Mouse (Mus musculus) neural tube, embryonic 13.5 days (tissue): ENCODE results near the gene Rsph1. TPM values are rescaled to one million over a fixed set of nuclear protein-coding genes. Genes with fewer than 3 reads are reported as not detected.

Experiments
- ATAC-seq: fragments of 200-750 bp; cut with Nextera tagmentation; 2 replicates; pipeline ENCODE4 v1.8.0; 2017; ENCODE audit warnings: low read depth, mild to moderate bottlenecking, moderate TSS enrichment, moderate library complexity
- H3K27ac ChIP-seq: fragments of 300-500 bp; sonication (generic); replicated peaks from 2 replicates; pipeline ENCODE4 v1.5.1; 2015; ENCODE audit warnings: moderate library complexity, mild to moderate bottlenecking, inconsistent platforms
- H3K27me3 ChIP-seq: fragments of 300-500 bp; sonication (generic); 2 replicates; pipeline ENCODE4 v1.6.1; 2015; ENCODE audit warnings: mild to moderate bottlenecking, inconsistent platforms
- H3K36me3 ChIP-seq: fragments of 300-500 bp; sonication (generic); 2 replicates; pipeline ENCODE4 v1.6.1; 2015; ENCODE audit warnings: mild to moderate bottlenecking, inconsistent platforms
- H3K4me1 ChIP-seq: fragments of 300-500 bp; sonication (generic); replicated peaks from 2 replicates; pipeline ENCODE4 v1.6.1; 2015; ENCODE audit warnings: inconsistent platforms
- H3K4me2 ChIP-seq: fragments of 300-500 bp; sonication (generic); 2 replicates; pipeline ENCODE4 v1.6.1; 2015; ENCODE audit warnings: inconsistent platforms, mild to moderate bottlenecking, moderate library complexity
- H3K4me3 ChIP-seq: fragments of 300-500 bp; sonication (generic); 2 replicates; pipeline ENCODE4 v1.5.1; 2015; ENCODE audit warnings: mild to moderate bottlenecking, inconsistent platforms
- H3K9ac ChIP-seq: fragments of 300-500 bp; sonication (generic); 2 replicates; pipeline ENCODE4 v1.6.1; 2015; ENCODE audit warnings: moderate library complexity, mild to moderate bottlenecking, inconsistent platforms
- H3K9me3 ChIP-seq: fragments of 300-500 bp; sonication (generic); 2 replicates; pipeline ENCODE4 v1.6.1; 2016; ENCODE audit warnings: inconsistent platforms
- WGBS: fragments of 180-500 bp; shearing (Covaris S2); methylation state at CpG from one replicate; pipeline ENCODE4 v1.1.7; 2015; 5-methylcytosine and 5-hydroxymethylcytosine counted together
- polyA plus RNA-seq: library from polyadenylated mRNA; unstranded; fragments of >200 nt; fragmentation: Nextera tagmentation; extraction: Ambion mirVana; gene quantifications from 2 replicates; pipeline ENCODE4 v1.2.1, GENCODE M21; 2015

The Rsph1 gene
- 2.2 and 2.3 TPM in 2 replicates for polyA plus RNA-seq

- ATAC-seq, result peak; percentile 93
- Histone ChIP-seq H3K27me3 (0 out of 2 replicates have a peak, but pooled peaks cover 3% of the 10 kb centered on the region), H3K4me1 (peaks cover 22% of the 10 kb centered on the region), H3K9me3 (no peaks in the 10 kb centered on the region), H3K36me3 (no peaks in the 10 kb centered on the region), H3K9ac (peak within 1 kb of the TSS; percentile 65), H3K4me2 (peak within 1 kb of the TSS; percentile 82), H3K4me3 (peak within 1 kb of the TSS; percentile 46), H3K27ac (no peak within 1 kb of the TSS)
- 12% methylated on average over 38 of the region's 44 CpGs for WGBS
Measured at GRCm38 (mm10) chr17:31276922-31277918, at the start of gene Rsph1. Gene Rsph1 (minus strand): TSS chr17:31277383.

DNA sequence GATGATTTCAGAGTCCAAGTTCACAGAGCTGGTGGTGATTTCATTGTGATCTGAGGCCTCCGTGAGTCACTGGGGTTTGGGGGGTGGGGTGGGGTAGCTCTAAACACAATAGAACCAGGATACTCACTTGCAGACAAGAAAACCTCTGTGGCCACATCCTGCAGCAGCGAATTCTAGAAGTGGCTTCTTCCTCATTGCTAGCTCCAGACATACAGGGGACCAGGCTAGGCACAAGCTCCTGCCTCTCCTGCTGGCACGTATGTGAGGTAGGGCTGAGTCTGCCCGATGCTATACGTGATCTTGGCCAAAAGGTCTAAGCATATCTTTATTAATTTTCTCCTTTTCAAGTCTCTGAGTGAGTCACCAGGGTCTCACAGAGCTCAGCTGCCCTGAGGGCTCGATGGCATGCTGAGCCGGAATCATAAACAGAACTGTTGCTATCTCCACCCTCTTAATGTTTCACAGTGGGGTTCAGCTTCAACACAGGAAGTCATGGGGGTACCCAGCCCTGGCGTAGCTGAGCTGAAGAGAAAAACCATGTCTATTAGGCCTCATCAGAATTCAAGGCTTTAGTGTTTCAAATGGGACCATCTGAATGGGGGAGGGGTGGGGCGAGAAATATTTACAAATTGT lies 49.2 kb upstream of the Rsph1 start:
- no peaks in the 10 kb centered on the region for H3K27me3 ChIP-seq
- H3K4me2 ChIP-seq, result no peak overlapping the region
- 28% methylated on average over 9 of the region's 9 CpGs for WGBS
- H3K4me3 ChIP-seq, result no peak overlapping the region
- peak overlapping the region; percentile 42; the same call in 1 of the 2 replicates for H3K27ac ChIP-seq
- H3K4me1 ChIP-seq, result peaks cover 23% of the 10 kb centered on the region
- H3K36me3 ChIP-seq, result no peaks in the 10 kb centered on the region; the same call in 1 of the 2 replicates
- no peak for ATAC-seq
- no peak overlapping the region for H3K9ac ChIP-seq
- H3K9me3 ChIP-seq, result no peaks in the 10 kb centered on the region

- no peak for ATAC-seq
- Histone ChIP-seq H3K4me3 (no peak overlapping the region), H3K27me3 (no peaks in the 10 kb centered on the region), H3K4me1 (peaks cover 23% of the 10 kb centered on the region), H3K36me3 (no peaks in the 10 kb centered on the region; the same call in 1 of the 2 replicates), H3K27ac (peak overlapping the region; percentile 42; the same call in 1 of the 2 replicates), H3K9me3 (no peaks in the 10 kb centered on the region), H3K9ac (no peak overlapping the region), H3K4me2 (no peak overlapping the region)
- 71% methylated on average over 13 of the region's 13 CpGs for WGBS
Measured at GRCm38 (mm10) chr17:31325451-31326219, 48.5 kb upstream of the Rsph1 start.

- H3K4me3 ChIP-seq, result no peak overlapping the region
- H3K27ac ChIP-seq, result no peak overlapping the region
- H3K36me3 ChIP-seq, result peaks cover 1% of the 10 kb centered on the region; the same call in 1 of the 2 replicates
- no peak overlapping the region for H3K9ac ChIP-seq
- no peaks in the 10 kb centered on the region for H3K9me3 ChIP-seq
- ATAC-seq, result no peak
- no peaks in the 10 kb centered on the region for H3K27me3 ChIP-seq
- WGBS, result 94% methylated on average over 8 of the region's 8 CpGs
- H3K4me2 ChIP-seq, result no peak overlapping the region
- peaks cover 23% of the 10 kb centered on the region for H3K4me1 ChIP-seq
Measured at GRCm38 (mm10) chr17:31324227-31324626, 47.0 kb upstream of the Rsph1 start.

- H3K4me3 ChIP-seq, result no peak overlapping the region
- H3K27me3 ChIP-seq, result no peaks in the 10 kb centered on the region
- no peak overlapping the region for H3K27ac ChIP-seq
- H3K4me1 ChIP-seq, result peaks cover 23% of the 10 kb centered on the region
- no peak for ATAC-seq
- H3K9ac ChIP-seq, result no peak overlapping the region
- 95% methylated on average over 4 of the region's 4 CpGs for WGBS
- H3K36me3 ChIP-seq, result peaks cover 4% of the 10 kb centered on the region; the same call in 1 of the 2 replicates
- H3K9me3 ChIP-seq, result no peaks in the 10 kb centered on the region
- H3K4me2 ChIP-seq, result no peak overlapping the region
Measured at GRCm38 (mm10) chr17:31323379-31323778, 46.2 kb upstream of the Rsph1 start.

GRCm38 (mm10) chr17:31322446-31322845 lies 45.3 kb upstream of the Rsph1 start:
- no peak overlapping the region for H3K4me2 ChIP-seq
- H3K4me3 ChIP-seq, result no peak overlapping the region
- ATAC-seq, result no peak
- H3K27me3 ChIP-seq, result no peaks in the 10 kb centered on the region
- H3K36me3 ChIP-seq, result peaks cover 5% of the 10 kb centered on the region; the same call in 1 of the 2 replicates
- 87% methylated on average over 4 of the region's 4 CpGs for WGBS
- no peaks in the 10 kb centered on the region for H3K9me3 ChIP-seq
- no peak overlapping the region for H3K9ac ChIP-seq
- peaks cover 21% of the 10 kb centered on the region for H3K4me1 ChIP-seq
- no peak overlapping the region for H3K27ac ChIP-seq

DNA sequence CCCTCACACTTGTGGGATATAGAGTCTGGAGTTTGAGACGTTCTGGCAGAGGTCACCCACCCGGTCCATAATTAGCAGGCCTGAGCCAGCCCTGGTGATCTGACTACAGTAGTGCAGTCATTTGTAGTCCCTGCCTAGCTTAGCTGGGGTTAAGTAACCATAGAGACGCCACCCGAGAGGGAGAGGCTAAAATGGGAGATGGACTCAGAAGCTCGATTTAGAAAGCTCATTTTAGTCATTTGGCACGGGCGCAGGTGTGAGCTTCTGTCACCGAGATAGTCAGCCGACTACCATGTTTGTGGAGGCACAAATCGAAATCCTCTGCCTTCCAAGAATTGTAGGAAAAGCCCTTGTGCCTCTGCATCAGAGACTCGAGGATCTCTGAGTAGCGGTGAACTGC lies 44.2 kb upstream of the Rsph1 start:
- Histone ChIP-seq H3K4me1 (peaks cover 11% of the 10 kb centered on the region), H3K4me2 (no peak overlapping the region), H3K27ac (no peak overlapping the region), H3K27me3 (no peaks in the 10 kb centered on the region), H3K4me3 (no peak overlapping the region), H3K9ac (no peak overlapping the region), H3K36me3 (peaks cover 15% of the 10 kb centered on the region), H3K9me3 (no peaks in the 10 kb centered on the region)
- WGBS, result 76% methylated on average over 12 of the region's 12 CpGs
- ATAC-seq, result no peak

DNA sequence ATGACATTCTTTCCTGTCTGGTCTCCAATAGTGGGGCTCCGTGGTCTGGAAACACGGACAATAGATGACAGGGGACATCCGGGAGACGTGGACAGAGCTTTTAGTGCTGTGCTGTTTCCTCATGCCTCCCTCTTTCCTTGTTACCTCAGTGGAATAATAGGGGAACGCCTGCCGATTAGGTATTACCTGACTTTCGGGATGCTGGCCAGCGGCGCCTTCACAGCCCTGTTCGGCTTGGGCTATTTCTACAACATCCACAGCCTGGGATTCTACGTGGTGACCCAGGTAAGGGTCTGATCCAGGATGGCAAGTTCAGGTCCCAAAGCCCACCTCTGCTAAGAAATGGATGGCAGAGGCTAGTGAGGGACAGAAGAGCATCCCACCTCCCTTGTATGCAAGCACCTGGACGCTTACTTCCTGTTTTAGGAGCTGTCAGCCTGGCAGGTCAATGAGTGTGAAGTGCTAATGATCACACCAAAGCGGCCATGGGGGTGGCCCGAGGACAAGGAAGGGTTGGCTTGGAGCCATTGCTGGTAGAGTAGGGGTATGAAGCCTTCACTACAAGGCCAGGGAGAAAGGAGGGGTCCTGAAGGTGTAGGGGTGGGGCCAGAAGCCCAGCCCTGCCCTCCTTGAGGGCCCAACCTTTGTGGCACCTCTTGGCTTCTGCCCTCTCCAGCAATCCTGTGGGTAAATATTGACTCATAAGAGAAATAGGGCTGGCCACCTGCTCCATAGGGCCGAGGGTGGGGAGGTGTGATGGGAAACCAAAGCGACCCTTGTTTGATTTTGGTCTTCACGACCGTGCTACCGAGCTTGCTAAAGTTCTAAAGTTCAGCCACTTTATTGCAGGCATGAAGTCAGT lies 42.0 kb upstream of the Rsph1 start:
- Histone ChIP-seq H3K9ac (no peak overlapping the region), H3K36me3 (peaks cover 23% of the 10 kb centered on the region), H3K9me3 (no peaks in the 10 kb centered on the region), H3K4me1 (peaks cover 13% of the 10 kb centered on the region), H3K4me3 (no peak overlapping the region), H3K27ac (no peak overlapping the region), H3K27me3 (no peaks in the 10 kb centered on the region), H3K4me2 (no peak overlapping the region)
- ATAC-seq, result no peak
- 90% methylated on average over 19 of the region's 19 CpGs for WGBS

DNA sequence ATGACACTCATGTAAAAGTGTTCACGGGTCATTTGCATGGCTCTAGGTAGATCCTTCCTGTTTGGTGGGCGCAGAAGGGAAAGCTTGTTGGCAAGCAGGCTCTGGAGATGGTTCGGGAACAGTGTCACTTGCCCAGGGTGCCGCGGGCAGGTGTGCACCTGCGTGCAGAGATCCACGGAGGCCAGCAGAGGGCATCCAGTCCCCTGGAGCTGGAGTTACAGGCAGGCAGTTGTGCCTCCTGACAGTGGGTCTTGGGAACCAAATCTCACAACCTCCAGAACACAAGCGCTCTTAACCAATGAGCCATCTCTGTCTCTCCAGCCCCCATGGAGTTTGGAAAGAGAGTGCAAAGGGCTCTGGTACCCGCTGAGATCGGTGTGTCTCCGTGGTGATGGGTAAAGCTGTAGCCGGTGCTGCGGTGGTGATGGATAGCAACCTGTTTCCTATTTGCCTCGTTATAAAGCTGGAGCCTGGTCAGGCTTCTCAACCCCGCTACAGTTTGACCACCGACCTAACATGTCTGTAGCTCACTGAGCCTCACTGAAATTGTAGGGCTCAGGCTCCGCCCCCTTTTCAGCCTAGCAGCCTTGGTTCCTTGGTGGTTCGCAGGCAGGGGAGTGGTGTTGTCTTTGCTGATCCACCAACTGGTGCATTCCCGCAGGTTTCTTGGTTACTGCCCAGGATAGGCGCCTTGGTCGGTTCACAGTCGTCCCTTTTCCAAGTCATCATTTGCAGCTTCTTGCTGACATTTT lies 40.5 kb upstream of the Rsph1 start:
- Histone ChIP-seq H3K9ac (no peak overlapping the region), H3K27me3 (no peaks in the 10 kb centered on the region), H3K9me3 (no peaks in the 10 kb centered on the region), H3K27ac (no peak overlapping the region), H3K4me1 (peaks cover 20% of the 10 kb centered on the region), H3K4me2 (no peak overlapping the region), H3K4me3 (no peak overlapping the region), H3K36me3 (peaks cover 26% of the 10 kb centered on the region)
- ATAC-seq, result no peak
- WGBS, result 47% methylated on average over 22 of the region's 22 CpGs

DNA sequence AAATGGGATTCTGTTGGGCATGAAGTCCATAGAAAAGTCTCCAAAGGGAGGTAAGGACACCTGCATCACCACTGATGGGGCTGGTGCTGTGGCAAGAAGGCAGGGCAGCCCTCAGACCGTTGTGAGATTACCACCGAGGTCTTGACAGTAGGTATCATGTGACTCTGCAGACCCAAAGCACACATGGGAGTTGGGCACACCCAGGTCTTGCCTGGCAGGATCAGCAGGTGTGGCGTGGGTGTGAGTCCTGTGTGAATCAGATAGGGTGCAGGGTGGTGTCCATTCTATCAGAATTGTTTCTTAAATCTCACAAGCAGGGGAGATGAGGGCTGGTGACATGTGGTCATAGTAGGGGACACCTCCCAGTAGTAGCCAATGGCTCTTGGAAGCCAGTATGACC lies 39.8 kb upstream of the Rsph1 start:
- H3K36me3 ChIP-seq, result peaks cover 26% of the 10 kb centered on the region
- no peak overlapping the region for H3K9ac ChIP-seq
- 87% methylated on average over 3 of the region's 3 CpGs for WGBS
- no peak overlapping the region for H3K27ac ChIP-seq
- no peaks in the 10 kb centered on the region for H3K27me3 ChIP-seq
- H3K4me3 ChIP-seq, result no peak overlapping the region
- H3K4me1 ChIP-seq, result peaks cover 25% of the 10 kb centered on the region
- no peaks in the 10 kb centered on the region for H3K9me3 ChIP-seq
- H3K4me2 ChIP-seq, result no peak overlapping the region
- no peak for ATAC-seq
